Mouse (Mus musculus): ENCODE measurements around the gene Arhgap32.
"Not testable (repeated sequence)": the region's sequence is repeated elsewhere in the genome, so short reads cannot be mapped to it uniquely, and the experiment has no call there.

The Arhgap32 gene

DNA sequence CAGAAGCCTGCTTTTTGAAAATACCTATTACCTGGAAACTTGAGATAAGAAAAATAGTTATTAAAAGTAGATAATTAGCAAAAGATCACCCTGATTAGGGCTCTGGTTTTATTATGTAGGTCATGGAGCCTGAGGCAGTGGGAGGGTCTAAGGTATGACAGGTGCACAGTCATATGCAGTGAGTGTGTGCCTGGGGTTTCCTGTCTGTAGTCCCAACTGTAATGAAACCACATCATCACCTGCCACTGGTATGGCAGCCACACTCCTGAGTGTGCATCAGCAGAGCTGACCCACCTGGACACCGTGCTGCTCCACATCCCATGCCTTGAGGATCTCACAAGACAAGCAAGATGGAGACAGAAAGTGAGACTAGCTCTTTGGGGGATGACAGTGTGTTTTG lies at the start of gene Arhgap32:
Arhgap32 (plus strand) TSS at position 351 of the 400 bp plus-strand sequence.
- no peak for DNase-seq (ENCODE audit: low read depth, low spot score)

- no peak for DNase-seq (ENCODE audit: low read depth, low spot score)
Measured at GRCm38 (mm10) chr9:32072778-32073177, 43.2 kb upstream of the Arhgap32 start.

GRCm38 (mm10) chr9:32088106-32088776 lies 27.7 kb upstream of the Arhgap32 start:
- no peak for DNase-seq (ENCODE audit: low read depth, low spot score)

GRCm38 (mm10) chr9:32088882-32089281 lies 27.1 kb upstream of the Arhgap32 start:
- no peak for DNase-seq (ENCODE audit: low read depth, low spot score)

DNA sequence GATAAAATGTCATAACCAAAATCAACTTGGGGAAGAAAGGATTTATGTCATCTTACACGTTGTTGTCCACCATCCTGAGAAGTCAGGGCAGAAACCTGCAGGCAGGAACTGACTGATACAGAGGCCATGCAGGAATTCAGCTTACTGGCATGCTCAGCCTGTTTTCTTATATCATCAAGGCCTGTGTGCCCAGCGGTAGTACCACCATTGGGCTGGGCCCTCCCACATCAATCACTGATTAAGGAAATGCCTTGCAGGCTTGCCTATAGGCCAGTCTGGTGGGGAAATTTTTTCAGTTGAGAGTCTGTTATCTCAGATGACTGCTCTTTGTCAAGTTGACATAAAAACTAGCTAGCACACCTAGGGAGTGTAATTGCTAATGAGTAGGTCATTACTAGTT lies 22.5 kb upstream of the Arhgap32 start:
- DNase-seq (ENCODE audit: low read depth, low spot score) = no peak

- DNase-seq (ENCODE audit: low read depth, low spot score) = no peak
Measured at GRCm38 (mm10) chr9:32094351-32095120, 21.4 kb upstream of the Arhgap32 start.

DNA sequence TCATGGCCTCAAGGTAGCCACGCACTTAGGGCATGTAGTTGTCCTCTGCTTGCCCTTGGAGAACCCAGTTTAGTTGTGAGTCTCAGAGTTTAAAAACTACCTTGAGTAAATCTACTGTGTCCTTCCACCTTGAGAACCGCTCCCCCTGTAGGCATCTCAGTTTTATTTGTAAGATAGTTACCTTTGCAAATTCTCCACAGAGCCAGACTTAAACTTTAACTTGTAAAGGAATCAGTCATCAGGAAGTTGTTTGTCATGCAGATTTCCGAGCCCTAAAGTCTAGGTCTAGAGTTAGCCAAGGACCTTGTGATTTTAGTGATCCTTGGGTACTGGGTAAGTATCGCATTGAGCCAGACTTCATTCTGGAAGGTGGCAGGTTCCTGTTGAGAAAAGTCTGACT lies 20.4 kb upstream of the Arhgap32 start:
- DNase-seq (ENCODE audit: low read depth, low spot score) = no peak

GRCm38 (mm10) chr9:32096541-32096940 lies 19.4 kb upstream of the Arhgap32 start:
- no peak for DNase-seq (ENCODE audit: low read depth, low spot score)

DNA sequence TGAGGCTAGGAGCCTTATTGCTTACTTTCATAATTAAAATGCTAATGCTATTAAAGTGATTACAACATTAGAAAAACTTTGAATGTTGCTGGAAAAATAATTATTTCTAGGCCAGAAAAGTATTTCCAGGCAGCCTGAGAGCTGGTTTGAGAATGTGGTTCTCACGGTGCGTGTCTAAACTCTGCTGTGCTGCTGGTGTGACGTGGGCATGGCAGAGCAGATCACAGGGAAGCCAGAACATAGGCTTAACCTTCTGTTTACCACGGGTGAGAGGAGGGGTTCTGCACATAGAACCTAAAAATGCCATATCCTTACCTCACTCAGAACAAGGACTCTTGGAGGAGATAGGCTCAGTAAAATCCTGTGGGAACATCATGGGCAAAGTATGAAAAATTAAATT lies 18.8 kb upstream of the Arhgap32 start:
- DNase-seq (ENCODE audit: low read depth, low spot score) = no peak

- DNase-seq (ENCODE audit: low read depth, low spot score) = no peak
Measured at GRCm38 (mm10) chr9:32098425-32099155, 17.3 kb upstream of the Arhgap32 start.

GRCm38 (mm10) chr9:32100561-32100960 lies 15.4 kb upstream of the Arhgap32 start:
- DNase-seq (ENCODE audit: low read depth, low spot score) = no peak

- no peak for DNase-seq (ENCODE audit: low read depth, low spot score)
Measured at GRCm38 (mm10) chr9:32101488-32101887, 14.4 kb upstream of the Arhgap32 start.

DNA sequence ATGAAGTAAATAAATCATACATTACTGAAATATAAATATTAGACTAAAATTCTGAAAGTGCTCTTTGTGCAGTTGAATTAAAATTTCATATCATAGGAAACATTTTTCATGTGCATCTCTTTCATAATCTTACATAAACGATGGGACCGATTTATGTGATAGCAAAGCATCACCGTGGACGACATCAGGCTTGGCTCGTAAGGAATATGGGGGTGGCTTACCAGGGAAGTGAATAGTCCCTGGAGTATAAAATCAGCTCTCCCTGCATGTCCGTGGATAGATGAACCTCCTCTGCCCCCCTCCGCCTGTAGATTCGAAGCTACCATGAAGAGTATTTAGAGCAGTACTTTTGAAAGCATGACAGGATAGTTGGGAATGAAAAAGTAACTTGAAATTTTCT lies 11.3 kb upstream of the Arhgap32 start:
- DNase-seq (ENCODE audit: low read depth, low spot score) = peak; percentile 23

DNA sequence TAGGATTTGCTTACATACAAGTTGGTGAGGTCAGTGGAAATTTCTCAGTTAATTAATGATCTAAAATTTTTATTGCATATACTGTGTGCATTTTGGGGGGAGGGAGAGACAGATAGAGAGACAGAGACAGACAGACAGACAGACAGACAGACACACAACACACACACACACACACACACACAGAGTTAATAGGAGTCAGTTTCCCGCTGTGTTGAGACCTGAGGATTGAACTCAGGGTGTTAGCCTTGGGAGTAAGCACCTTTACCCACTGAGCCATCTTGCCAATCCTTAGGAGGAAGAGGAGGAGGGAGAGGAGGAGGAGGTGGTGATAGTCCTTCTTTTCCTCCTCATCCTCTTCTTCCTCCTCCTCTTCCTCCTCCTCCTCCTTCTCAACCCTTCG lies 5.6 kb upstream of the Arhgap32 start:
- DNase-seq (ENCODE audit: low read depth, low spot score) = no peak

GRCm38 (mm10) chr9:32116272-32116671 lies 336 bp downstream of the Arhgap32 start:
- no peak for DNase-seq (ENCODE audit: low read depth, low spot score)

- DNase-seq (ENCODE audit: low read depth, low spot score) = peak; percentile 65
Measured at GRCm38 (mm10) chr9:32117876-32118275, 1.9 kb downstream of the Arhgap32 start.

- no peak for DNase-seq (ENCODE audit: low read depth, low spot score)
Measured at GRCm38 (mm10) chr9:32118433-32118832, 2.5 kb downstream of the Arhgap32 start.

- no peak for DNase-seq (ENCODE audit: low read depth, low spot score)
Measured at GRCm38 (mm10) chr9:32119586-32119985, 3.6 kb downstream of the Arhgap32 start.

DNA sequence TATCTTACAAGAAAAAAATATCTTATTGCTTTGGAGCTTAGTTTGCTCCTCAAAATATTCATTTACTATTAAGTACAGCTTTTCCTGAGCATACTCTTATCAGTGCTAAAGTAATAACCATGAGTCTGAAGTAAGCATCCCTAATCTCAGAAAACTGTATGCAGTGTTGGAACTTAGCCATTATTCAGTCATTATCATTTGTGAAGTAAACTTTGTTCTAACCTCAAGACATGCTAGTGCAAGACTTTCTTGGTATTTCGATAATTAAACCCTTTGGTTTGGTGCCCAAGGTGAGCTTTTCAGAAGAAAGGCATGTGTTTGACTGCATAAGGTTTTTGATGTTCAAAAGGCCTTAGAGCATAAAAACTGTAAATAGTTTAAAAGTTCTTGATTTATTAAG lies 4.2 kb downstream of the Arhgap32 start:
- DNase-seq (ENCODE audit: low read depth, low spot score) = no peak

GRCm38 (mm10) chr9:32121271-32121670 lies 5.3 kb downstream of the Arhgap32 start:
- not testable (repeated sequence) for DNase-seq (ENCODE audit: low read depth, low spot score)

GRCm38 (mm10) chr9:32136195-32136594 lies 20.3 kb downstream of the Arhgap32 start:
- DNase-seq (ENCODE audit: low read depth, low spot score) = no peak

- DNase-seq (ENCODE audit: low read depth, low spot score) = no peak
Measured at GRCm38 (mm10) chr9:32136680-32137295, 20.9 kb downstream of the Arhgap32 start.
